Mouse (Mus musculus): ENCODE measurements at regions not wholly inside any gene's neighbourhood (a gene's known extent, or its start where the extent isn't known, plus 50 kb on each side); places are given as distances from the start of the nearest gene placed in this dataset.

GRCm38 (mm10) chr3:52853126-52853525 lies 163.9 kb downstream of the Cog6 start:
- TF ChIP-seq CTCF (IDR thresholded peaks at IDR 0.05; ENCODE audit: low read depth) (no peak), EP300 (IDR thresholded peaks at IDR 0.05; ENCODE audit: low read depth) (no peak)
